Mouse (Mus musculus) heart, adult 2 months (tissue): ENCODE measurements around the gene Cpe. TPM values are rescaled to one million over a fixed set of nuclear protein-coding genes. Genes with fewer than 3 reads are reported as not detected.

Source experiments
- DNase-seq, 2 experiments: peaks; one replicate each; pipeline ENCODE4 v3.0.0; 2021
- H3K27ac ChIP-seq: fragments of 200-600 bp; 2 replicates; pipeline ENCODE4 v1.8.1; 2022
- H3K27me3 ChIP-seq: fragments of 200-500 bp; 2 replicates; pipeline ENCODE4 v1.6.1; 2012; ENCODE audit warnings: mild to moderate bottlenecking, low read length, inconsistent platforms, mixed read lengths; ENCODE audit not compliant: control insufficient read depth, insufficient read depth
- H3K36me3 ChIP-seq: fragments of 200-500 bp; 2 replicates; pipeline ENCODE4 v1.6.1; 2012; ENCODE audit warnings: low read length, inconsistent platforms; ENCODE audit not compliant: control insufficient read depth, insufficient read depth
- H3K4me1 ChIP-seq: fragments of 200-500 bp; 2 replicates; pipeline ENCODE4 v1.6.1; 2011; ENCODE audit warnings: low read length; ENCODE audit not compliant: control insufficient read depth, insufficient read depth
- H3K4me3 ChIP-seq: fragments of 200-600 bp; 2 replicates; pipeline ENCODE4 v1.8.1; 2022
- H3K79me2 ChIP-seq: fragments of 200-500 bp; replicated peaks from 2 replicates; pipeline ENCODE4 v1.6.1; 2012; ENCODE audit warnings: mild to moderate bottlenecking, inconsistent platforms, low read length, moderate library complexity, mixed read lengths; ENCODE audit not compliant: control insufficient read depth, insufficient read depth
- H3K9ac ChIP-seq: fragments of 200-500 bp; 2 replicates; pipeline ENCODE4 v1.6.1; 2012; ENCODE audit warnings: low read depth, mild to moderate bottlenecking, control low read depth, inconsistent platforms, low read length, mixed read lengths
- CTCF ChIP-seq: fragments of 200-600 bp; IDR thresholded peaks from 2 replicates; pipeline ENCODE4 v1.8.1; 2022; ENCODE audit warnings: antibody characterized with exemption, mild to moderate bottlenecking, moderate library complexity
- EP300 ChIP-seq: fragments of 200-500 bp; IDR thresholded peaks from 2 replicates; pipeline ENCODE4 v1.6.1; 2011; ENCODE audit warnings: low read depth, low read length, control low read depth; ENCODE audit not compliant: insufficient read depth
- POLR2A ChIP-seq: fragments of 200-500 bp; IDR thresholded peaks from 2 replicates; pipeline ENCODE4 v1.6.1; 2011; ENCODE audit warnings: mild to moderate bottlenecking, low read depth, low read length, control low read depth; ENCODE audit not compliant: insufficient read depth
- WGBS: fragments of 180-500 bp; shearing (Covaris S2); methylation state at CpG from one replicate; pipeline ENCODE4 v1.1.7; 2018; 5-methylcytosine and 5-hydroxymethylcytosine counted together
- intact Hi-C: fragments of 180-260 bp; cut with DNase I; formaldehyde crosslinking; loops from one replicate; pipeline ENCODE4 v1.15.1; 2025
- polyA plus RNA-seq: library from polyadenylated mRNA; depleted of rRNA; stranded (reverse); fragments of >200 nt; gene quantifications from 2 replicates; pipeline ENCODE4 v1.2.3, GENCODE M21; 2012
- total RNA-seq, 2 experiments: library from RNA; stranded (reverse); gene quantifications; 2 replicates each; pipeline ENCODE4 v1.2.3; 2021

The Cpe gene
- total and polyA plus RNA-seq, 3 experiments, result 112 to 256 (median 241) TPM

DNA sequence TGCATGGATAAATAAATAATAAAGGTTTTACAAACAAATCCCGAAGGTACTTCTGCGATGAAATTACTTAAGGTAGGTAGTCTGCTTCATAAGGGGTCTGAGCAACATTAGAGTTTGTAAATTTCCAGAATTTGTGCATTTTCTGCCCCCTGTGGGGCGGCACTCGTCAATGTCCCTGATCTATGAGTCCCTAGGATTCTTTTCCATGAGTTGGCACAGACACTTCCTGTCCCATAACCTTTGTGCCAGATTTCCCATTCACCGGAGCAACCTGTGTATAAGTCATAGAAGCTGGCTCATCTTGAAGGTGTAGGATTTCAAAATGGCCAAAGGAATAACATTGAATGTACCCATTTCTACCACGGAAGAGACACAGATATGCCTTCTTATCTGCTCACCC is 2.5 kb downstream of the Cpe start:
- Histone ChIP-seq H3K4me3 (no peak overlapping the region), H3K79me2 (no peaks in the 10 kb centered on the region), H3K27ac (no peak overlapping the region), H3K4me1 (peaks cover 6% of the 10 kb centered on the region; the same call in 1 of the 2 replicates), H3K27me3 (no peaks in the 10 kb centered on the region), H3K9ac (no peak overlapping the region), H3K36me3 (peaks cover 2% of the 10 kb centered on the region)
- no peak for DNase-seq
- no peak for TF ChIP-seq CTCF
- no peak for TF ChIP-seq EP300
- TF ChIP-seq POLR2A, result no peak
- 67% methylated on average over 6 of the region's 6 CpGs for WGBS
- intact Hi-C loops, result loop anchor here (5.0 kb wide), 2 partner anchors 42 to 252 kb away; partner anchors contain the start of gene Msmo1

DNA sequence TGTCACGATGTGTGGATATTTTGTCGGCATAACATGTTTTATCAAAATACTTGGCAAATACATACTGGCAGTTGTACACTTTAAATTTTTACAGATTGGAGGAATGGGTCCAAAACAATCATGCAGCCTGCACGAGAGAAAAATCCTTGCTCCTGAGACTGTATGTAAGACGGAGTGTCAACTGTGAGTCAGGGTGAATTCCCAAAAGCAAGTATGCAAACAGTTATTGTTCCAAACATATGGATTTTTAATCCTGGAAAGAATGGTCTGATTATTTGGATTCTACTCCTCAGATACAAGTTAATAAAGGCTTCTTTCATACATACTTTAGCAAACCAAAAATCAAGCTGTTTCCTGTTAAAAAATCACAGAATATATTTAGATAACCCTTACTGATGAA is 4.1 kb downstream of the Cpe start:
- Histone ChIP-seq H3K27ac (peak overlapping the region; percentile 87), H3K4me3 (no peak overlapping the region)
- intact Hi-C loops, result no loop called here

GRCm38 (mm10) chr8:64688161-64688560 is 4.7 kb downstream of the Cpe start:
- Histone ChIP-seq H3K9ac (no peak overlapping the region), H3K27me3 (no peaks in the 10 kb centered on the region), H3K79me2 (no peaks in the 10 kb centered on the region; the same call in 1 of the 2 replicates), H3K36me3 (peaks cover 2% of the 10 kb centered on the region), H3K27ac (peak overlapping the region; percentile 87), H3K4me3 (no peak overlapping the region), H3K4me1 (peaks cover 6% of the 10 kb centered on the region; the same call in 1 of the 2 replicates)
- no peak for TF ChIP-seq EP300
- no peak for TF ChIP-seq POLR2A
- DNase-seq, result peak in 1 of 2 experiments; percentile 22
- 7% methylated on average over 3 of the region's 3 CpGs for WGBS
- intact Hi-C loops, result no loop called here

More for the DNA sequence above, 4.1 kb downstream of the Cpe start:
- H3K9ac ChIP-seq, result no peak overlapping the region
- WGBS, result 18% methylated on average over 4 of the region's 4 CpGs
- H3K79me2 ChIP-seq, result no peaks in the 10 kb centered on the region; the same call in 1 of the 2 replicates
- H3K4me1 ChIP-seq, result peaks cover 6% of the 10 kb centered on the region; the same call in 1 of the 2 replicates
- H3K36me3 ChIP-seq, result peaks cover 2% of the 10 kb centered on the region
- TF ChIP-seq EP300, result no peak
- no peak for TF ChIP-seq CTCF
- TF ChIP-seq POLR2A, result no peak
- no peaks in the 10 kb centered on the region for H3K27me3 ChIP-seq
- no peak for DNase-seq

DNA sequence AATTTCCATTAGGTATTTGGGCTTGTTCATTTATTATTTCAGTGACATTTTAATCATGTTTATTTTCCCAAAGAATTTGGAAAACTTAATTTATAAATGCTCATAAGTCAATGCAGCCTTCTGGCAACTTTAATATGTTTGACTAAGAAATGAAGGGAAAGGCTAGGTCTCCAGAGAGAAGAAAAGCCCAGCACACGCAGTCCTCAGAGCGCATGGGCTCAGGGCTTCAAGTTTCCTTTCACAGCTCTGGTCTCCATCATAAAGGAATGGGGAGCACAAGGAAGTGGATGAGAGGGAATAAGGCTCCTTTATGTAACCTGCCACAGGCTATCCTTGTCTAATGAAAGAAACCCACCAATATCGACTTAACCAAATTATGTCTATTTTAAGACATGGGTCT is 10.4 kb downstream of the Cpe start:
- Histone ChIP-seq H3K9ac (no peak overlapping the region), H3K79me2 (no peaks in the 10 kb centered on the region; the same call in 1 of the 2 replicates), H3K4me1 (no peaks in the 10 kb centered on the region; the same call in 1 of the 2 replicates), H3K27ac (no peak overlapping the region), H3K36me3 (no peaks in the 10 kb centered on the region), H3K4me3 (no peak overlapping the region; the same call in 1 of the 2 replicates), H3K27me3 (no peaks in the 10 kb centered on the region)
- WGBS, result 72% methylated on average over 3 of the region's 3 CpGs
- DNase-seq, result no peak
- no peak for TF ChIP-seq CTCF
- no peak for TF ChIP-seq POLR2A
- intact Hi-C loops, result no loop called here

DNA sequence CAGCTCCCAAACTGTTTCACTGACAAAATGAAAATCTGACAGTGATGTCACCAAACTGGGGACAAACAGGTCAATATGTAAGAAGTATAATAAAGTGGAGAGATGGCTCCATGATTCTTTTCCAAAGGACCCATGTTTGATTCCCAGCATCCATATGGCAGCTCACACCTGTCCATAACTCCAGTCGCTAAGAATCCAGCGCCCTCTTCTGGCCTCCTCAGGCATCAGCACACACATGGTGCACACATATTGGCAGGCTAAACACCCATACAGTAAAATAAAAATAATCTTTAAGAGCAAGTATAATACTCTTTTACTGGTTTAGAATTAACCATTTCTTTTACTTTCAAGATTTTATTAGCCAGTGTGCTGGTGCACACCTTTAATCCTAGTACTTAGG is 16.5 kb downstream of the Cpe start:
- Histone ChIP-seq H3K9ac (no peak overlapping the region), H3K27me3 (no peaks in the 10 kb centered on the region), H3K36me3 (no peaks in the 10 kb centered on the region), H3K4me3 (no peak overlapping the region), H3K27ac (no peak overlapping the region), H3K4me1 (no peaks in the 10 kb centered on the region), H3K79me2 (no peaks in the 10 kb centered on the region)
- 82% methylated on average over 2 of the region's 2 CpGs for WGBS
- TF ChIP-seq EP300, result no peak
- peak; percentile 36 for TF ChIP-seq CTCF
- no peak for DNase-seq
- intact Hi-C loops, result no loop called here

GRCm38 (mm10) chr8:64674951-64675585 is 17.8 kb downstream of the Cpe start:
- peak in 1 of 2 experiments; percentile 20 for DNase-seq

More at GRCm38 (mm10) chr8:64674951-64675585, 17.8 kb downstream of the Cpe start:
- Histone ChIP-seq H3K79me2 (no peaks in the 10 kb centered on the region), H3K4me1 (no peaks in the 10 kb centered on the region), H3K36me3 (no peaks in the 10 kb centered on the region), H3K9ac (peak overlapping the region; percentile 50; the same call in 1 of the 2 replicates), H3K4me3 (peak overlapping the region; percentile 23; the same call in 1 of the 2 replicates), H3K27me3 (no peaks in the 10 kb centered on the region), H3K27ac (peak overlapping the region; percentile 61)
- WGBS, result 13% methylated on average over 8 of the region's 8 CpGs
- intact Hi-C loops, result no loop called here
- TF ChIP-seq EP300, result 0 out of 2 replicates have a peak, but pooled peaks have one; percentile 14
- no peak for TF ChIP-seq CTCF
- TF ChIP-seq POLR2A, result no peak
